Mouse (Mus musculus) liver, embryonic 16.5 days (tissue): Measurements from ENCODE around the gene Dsn1. TPM values are rescaled to one million over a fixed set of nuclear protein-coding genes. Genes with fewer than 3 reads are reported as not detected.

Source experiments
- ATAC-seq: fragments of 200-750 bp; cut with Nextera tagmentation; 2 replicates; pipeline ENCODE4 v1.8.0; 2017; ENCODE audit warnings: low read depth, mild to moderate bottlenecking, moderate number of reproducible peaks, moderate library complexity
- H3K27ac ChIP-seq: fragments of 300-500 bp; sonication (generic); 2 replicates; pipeline ENCODE4 v1.5.1; 2014; ENCODE audit warnings: mild to moderate bottlenecking, low read length
- H3K27me3 ChIP-seq: fragments of 300-500 bp; sonication (generic); 2 replicates; pipeline ENCODE4 v1.6.1; 2014; ENCODE audit warnings: low read depth, low read length, mixed read lengths; ENCODE audit not compliant: control insufficient read depth, insufficient read depth
- H3K36me3 ChIP-seq: fragments of 300-500 bp; sonication (generic); 2 replicates; pipeline ENCODE4 v1.6.1; 2014; ENCODE audit warnings: mild to moderate bottlenecking; ENCODE audit not compliant: control insufficient read depth, insufficient read depth
- H3K4me1 ChIP-seq: fragments of 300-500 bp; sonication (generic); 2 replicates; pipeline ENCODE4 v1.6.1; 2014; ENCODE audit warnings: low read depth, low read length, mixed read lengths; ENCODE audit not compliant: control insufficient read depth
- H3K4me2 ChIP-seq: fragments of 300-500 bp; sonication (generic); 2 replicates; pipeline ENCODE4 v1.6.1; 2014; ENCODE audit warnings: low read depth, low read length, mixed read lengths
- H3K4me3 ChIP-seq: fragments of 300-500 bp; sonication (generic); 2 replicates; pipeline ENCODE4 v1.5.1; 2014; ENCODE audit warnings: low read depth, mild to moderate bottlenecking, low read length
- H3K9ac ChIP-seq: fragments of 300-500 bp; sonication (generic); 2 replicates; pipeline ENCODE4 v1.6.1; 2014; ENCODE audit warnings: low read depth, low read length
- H3K9me3 ChIP-seq: fragments of 300-500 bp; sonication (generic); replicated peaks from 2 replicates; pipeline ENCODE4 v1.6.1; 2016; ENCODE audit warnings: low read length; ENCODE audit not compliant: control insufficient read depth
- WGBS: fragments of 180-500 bp; shearing (Covaris S2); extraction: QIAGEN DNeasy Blood & Tissue Kit; methylation state at CpG from one replicate; pipeline ENCODE4 v1.1.7; 2014; ENCODE audit not compliant: insufficient replicate concordance; 5-methylcytosine and 5-hydroxymethylcytosine counted together
- polyA plus RNA-seq: library from polyadenylated mRNA; unstranded; fragments of >200 nt; fragmentation: Nextera tagmentation; extraction: Ambion mirVana; gene quantifications from 2 replicates; pipeline ENCODE4 v1.2.1, GENCODE M21; 2015

Dsn1 gene
- polyA plus RNA-seq, 1 experiment from 2014 or later = 26.7 TPM

DNA sequence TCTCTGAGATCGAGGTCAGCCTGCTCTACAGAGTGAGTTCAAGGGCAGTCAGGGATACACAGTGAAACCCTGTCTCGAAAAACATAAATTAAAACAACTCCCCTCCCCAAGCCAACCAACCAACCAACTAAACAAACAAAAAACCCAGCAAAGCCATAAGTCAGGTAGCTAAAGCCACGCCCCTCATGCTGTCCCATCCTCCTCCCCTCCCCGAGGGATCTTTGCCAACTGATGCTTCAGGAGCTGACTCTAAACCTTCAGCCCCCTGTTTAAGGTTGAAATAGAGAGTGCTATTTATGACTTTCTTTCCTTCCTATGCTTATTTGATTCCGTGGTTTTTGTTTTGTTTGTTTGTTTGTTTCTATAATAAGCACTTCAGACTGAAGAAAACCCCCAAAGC lies 40.0 kb upstream of the Dsn1 start:
- no peaks in the 10 kb centered on the region for H3K4me1 ChIP-seq
- no peak for ATAC-seq
- no peak overlapping the region for H3K9ac ChIP-seq
- no peak overlapping the region for H3K4me2 ChIP-seq
- no peaks in the 10 kb centered on the region for H3K27me3 ChIP-seq
- H3K27ac ChIP-seq = no peak overlapping the region
- 56% methylated on average over 5 of the region's 5 CpGs for WGBS
- H3K4me3 ChIP-seq = no peak overlapping the region
- H3K9me3 ChIP-seq = no peaks in the 10 kb centered on the region
- no peaks in the 10 kb centered on the region for H3K36me3 ChIP-seq

GRCm38 (mm10) chr2:157045932-157046331 lies 39.0 kb upstream of the Dsn1 start:
- Histone ChIP-seq H3K9me3 (no peaks in the 10 kb centered on the region), H3K27ac (no peak overlapping the region), H3K36me3 (no peaks in the 10 kb centered on the region), H3K4me1 (no peaks in the 10 kb centered on the region), H3K4me3 (no peak overlapping the region), H3K9ac (no peak overlapping the region), H3K27me3 (no peaks in the 10 kb centered on the region), H3K4me2 (no peak overlapping the region)
- WGBS = 71% methylated on average over 2 of the region's 2 CpGs
- ATAC-seq = no peak

- Histone ChIP-seq H3K27me3 (no peaks in the 10 kb centered on the region), H3K4me3 (no peak overlapping the region), H3K4me1 (no peaks in the 10 kb centered on the region), H3K36me3 (peaks cover 3% of the 10 kb centered on the region; the same call in 1 of the 2 replicates), H3K4me2 (no peak overlapping the region), H3K27ac (no peak overlapping the region), H3K9me3 (no peaks in the 10 kb centered on the region), H3K9ac (no peak overlapping the region)
- no peak for ATAC-seq
Observed at GRCm38 (mm10) chr2:157043987-157044386, 37.0 kb upstream of the Dsn1 start.

- 86% methylated on average over 8 of the region's 8 CpGs for WGBS
Observed at GRCm38 (mm10) chr2:157043556-157043955, 36.6 kb upstream of the Dsn1 start.

DNA sequence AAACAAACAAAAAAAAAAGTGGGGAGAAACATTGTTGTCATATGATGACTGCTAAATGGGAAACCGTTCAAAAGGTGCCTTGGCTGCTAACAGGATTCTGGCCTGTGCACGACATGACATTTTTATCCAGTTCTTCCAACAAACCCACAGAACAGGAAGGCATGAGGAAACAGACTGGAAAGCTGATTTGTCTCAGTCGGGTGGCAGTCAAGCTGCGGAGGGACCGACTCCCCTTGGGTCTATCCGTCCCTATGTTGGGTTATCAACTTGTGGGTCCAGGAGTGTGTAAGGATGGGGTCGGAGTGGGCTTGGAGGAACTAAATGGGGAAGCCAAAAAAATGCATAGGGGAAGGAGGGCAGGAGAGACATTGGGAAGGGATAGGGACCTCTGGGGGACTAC lies 34.5 kb upstream of the Dsn1 start:
- Histone ChIP-seq H3K4me1 (no peaks in the 10 kb centered on the region), H3K36me3 (peaks cover 3% of the 10 kb centered on the region; the same call in 1 of the 2 replicates), H3K4me3 (no peak overlapping the region), H3K9me3 (no peaks in the 10 kb centered on the region), H3K9ac (no peak overlapping the region), H3K4me2 (no peak overlapping the region), H3K27me3 (no peaks in the 10 kb centered on the region), H3K27ac (no peak overlapping the region)
- 40% methylated on average over 7 of the region's 7 CpGs for WGBS
- no peak for ATAC-seq

More at GRCm38 (mm10) chr2:157043556-157043955, 36.6 kb upstream of the Dsn1 start:
- Histone ChIP-seq H3K27me3 (no peaks in the 10 kb centered on the region), H3K4me1 (no peaks in the 10 kb centered on the region), H3K4me2 (no peak overlapping the region), H3K9ac (no peak overlapping the region), H3K9me3 (no peaks in the 10 kb centered on the region), H3K4me3 (no peak overlapping the region), H3K36me3 (peaks cover 3% of the 10 kb centered on the region; the same call in 1 of the 2 replicates), H3K27ac (no peak overlapping the region)
- ATAC-seq = no peak

- no peaks in the 10 kb centered on the region for H3K27me3 ChIP-seq
- no peak overlapping the region for H3K4me3 ChIP-seq
- H3K9ac ChIP-seq = no peak overlapping the region
- no peak overlapping the region for H3K27ac ChIP-seq
- H3K4me1 ChIP-seq = no peaks in the 10 kb centered on the region
- peaks cover 3% of the 10 kb centered on the region; the same call in 1 of the 2 replicates for H3K36me3 ChIP-seq
- no peaks in the 10 kb centered on the region for H3K9me3 ChIP-seq
- H3K4me2 ChIP-seq = no peak overlapping the region
- WGBS = 80% methylated on average over 17 of the region's 17 CpGs
- no peak for ATAC-seq
Observed at GRCm38 (mm10) chr2:157040649-157041046, 33.7 kb upstream of the Dsn1 start.

DNA sequence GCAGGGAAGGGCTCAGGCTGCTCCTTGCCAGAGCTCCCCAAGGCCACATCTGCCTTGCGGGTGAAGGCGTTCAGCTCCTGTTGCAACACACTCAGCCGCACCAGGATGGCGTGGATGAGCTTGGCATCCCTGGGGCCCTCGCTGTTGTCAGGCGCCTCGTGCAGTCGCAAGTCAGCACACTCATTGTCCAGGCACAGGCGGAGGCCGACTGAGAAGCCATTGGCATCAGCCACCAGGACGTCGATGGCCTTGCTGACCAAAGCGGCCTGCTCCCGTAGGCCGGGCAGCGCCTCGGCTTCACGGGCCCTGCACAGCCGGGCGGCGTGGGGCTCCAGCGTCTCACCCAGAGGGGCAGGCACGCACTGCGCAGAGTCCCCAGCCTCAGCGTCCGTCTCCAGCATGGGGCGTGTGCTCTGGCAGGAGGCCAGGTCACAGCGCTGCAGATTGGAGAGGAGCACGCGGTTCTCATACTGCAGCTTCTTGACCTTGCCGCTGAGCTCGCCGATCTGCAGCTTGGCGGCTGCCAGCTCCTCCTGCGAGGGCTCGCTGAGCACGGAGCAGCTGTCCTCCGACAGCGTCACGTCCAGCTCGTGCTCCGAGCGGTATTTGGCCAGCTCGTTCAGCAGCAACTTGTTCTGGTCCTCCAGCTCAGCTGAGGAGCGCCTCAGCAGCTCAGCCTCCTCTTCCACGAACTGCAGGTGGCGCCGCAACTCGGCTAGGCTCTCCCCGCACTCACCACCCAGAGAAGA lies 33.1 kb upstream of the Dsn1 start:
- Histone ChIP-seq H3K9me3 (no peaks in the 10 kb centered on the region), H3K36me3 (peaks cover 3% of the 10 kb centered on the region; the same call in 1 of the 2 replicates), H3K4me2 (no peak overlapping the region), H3K9ac (no peak overlapping the region), H3K4me1 (no peaks in the 10 kb centered on the region), H3K27ac (no peak overlapping the region), H3K27me3 (no peaks in the 10 kb centered on the region), H3K4me3 (no peak overlapping the region)
- peak; percentile 27 for ATAC-seq
- WGBS = 89% methylated on average over 50 of the region's 50 CpGs

- Histone ChIP-seq H3K27me3 (no peaks in the 10 kb centered on the region), H3K9ac (no peak overlapping the region), H3K4me2 (no peak overlapping the region), H3K4me1 (no peaks in the 10 kb centered on the region), H3K36me3 (peaks cover 3% of the 10 kb centered on the region; the same call in 1 of the 2 replicates), H3K9me3 (no peaks in the 10 kb centered on the region), H3K27ac (no peak overlapping the region), H3K4me3 (no peak overlapping the region)
- WGBS = 63% methylated on average over 9 of the region's 9 CpGs
- no peak for ATAC-seq
Observed at GRCm38 (mm10) chr2:157037303-157037702, 30.3 kb upstream of the Dsn1 start.

DNA sequence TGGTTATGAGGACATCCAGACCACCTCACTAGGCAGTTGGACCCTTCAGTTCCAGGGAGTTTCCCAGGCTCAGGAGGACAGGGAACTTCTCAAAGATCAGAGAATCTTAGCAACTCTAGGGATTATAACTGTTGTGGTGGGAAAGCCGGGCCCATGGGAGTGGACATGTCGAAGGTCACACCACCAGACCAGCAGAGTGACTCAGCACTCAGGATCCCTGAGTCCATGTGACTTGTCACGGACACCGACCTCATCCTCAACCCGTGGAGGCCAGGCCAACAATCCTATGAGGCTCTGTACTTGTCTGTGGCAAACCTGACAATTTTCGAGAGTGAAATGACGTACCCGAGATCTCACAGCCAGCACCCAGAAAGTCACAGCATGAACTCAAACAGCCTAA lies 29.4 kb upstream of the Dsn1 start:
- Histone ChIP-seq H3K27ac (no peak overlapping the region), H3K4me2 (no peak overlapping the region), H3K9me3 (no peaks in the 10 kb centered on the region), H3K9ac (no peak overlapping the region), H3K27me3 (no peaks in the 10 kb centered on the region), H3K4me1 (no peaks in the 10 kb centered on the region), H3K4me3 (no peak overlapping the region), H3K36me3 (peaks cover 3% of the 10 kb centered on the region; the same call in 1 of the 2 replicates)
- ATAC-seq = no peak
- WGBS = 74% methylated on average over 8 of the region's 8 CpGs
